Mouse (Mus musculus) adrenal gland, postnatal 25 days (tissue): ENCODE data around the gene Ipo9. TPM values are rescaled to one million over a fixed set of nuclear protein-coding genes. Genes with fewer than 3 reads are reported as not detected.

Experiments
- DNase-seq: peaks from one replicate; pipeline ENCODE4 v3.0.0; 2021; ENCODE audit warnings: mixed read lengths
- total RNA-seq: library from RNA; stranded (reverse); gene quantifications from 2 replicates; pipeline ENCODE4 v1.2.3, GENCODE M21; 2021

Gene Ipo9
- total RNA-seq, 1 experiment from 2014 or later: 77.0 TPM

DNA sequence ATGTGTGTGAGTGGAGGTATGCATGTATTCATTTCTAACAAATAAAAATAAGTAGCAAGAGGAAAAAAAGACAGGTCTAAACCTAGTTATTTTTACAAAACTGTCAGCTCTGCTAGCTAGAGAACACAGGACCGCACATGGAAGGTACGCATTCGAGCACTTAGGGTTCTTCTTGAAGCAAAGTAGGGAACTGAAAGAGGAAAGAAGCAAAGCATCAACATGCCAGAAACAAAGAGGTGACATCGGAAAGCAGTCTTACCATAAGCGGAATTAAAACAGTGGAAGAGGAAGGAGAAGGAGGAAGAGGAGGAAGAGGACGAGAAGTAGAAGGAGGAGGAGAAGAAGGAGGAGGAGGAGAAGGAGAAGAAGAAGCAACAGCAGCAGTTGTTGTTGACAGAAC, 2.9 kb downstream of the Ipo9 start:
- DNase-seq: no peak

DNA sequence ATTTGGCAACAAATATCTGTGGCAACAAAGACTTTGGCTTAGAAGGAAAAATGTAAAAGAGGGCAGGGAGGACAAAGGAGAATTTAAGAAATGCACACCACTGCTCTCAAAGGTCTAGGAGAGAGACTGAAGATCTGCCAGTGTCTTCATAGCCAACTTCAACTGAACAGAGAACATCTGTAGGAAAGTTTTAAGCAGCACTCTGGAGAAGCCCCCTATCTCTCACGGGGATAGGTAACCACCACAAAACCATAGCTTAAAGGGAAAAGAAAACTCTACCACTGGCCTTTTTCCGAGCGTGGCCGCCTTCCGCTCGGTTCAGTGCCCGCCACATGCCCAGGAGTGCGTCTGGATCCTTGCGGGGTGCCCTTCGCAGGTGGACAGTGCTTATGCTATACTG, 3.7 kb downstream of the Ipo9 start:
- no peak for DNase-seq

DNA sequence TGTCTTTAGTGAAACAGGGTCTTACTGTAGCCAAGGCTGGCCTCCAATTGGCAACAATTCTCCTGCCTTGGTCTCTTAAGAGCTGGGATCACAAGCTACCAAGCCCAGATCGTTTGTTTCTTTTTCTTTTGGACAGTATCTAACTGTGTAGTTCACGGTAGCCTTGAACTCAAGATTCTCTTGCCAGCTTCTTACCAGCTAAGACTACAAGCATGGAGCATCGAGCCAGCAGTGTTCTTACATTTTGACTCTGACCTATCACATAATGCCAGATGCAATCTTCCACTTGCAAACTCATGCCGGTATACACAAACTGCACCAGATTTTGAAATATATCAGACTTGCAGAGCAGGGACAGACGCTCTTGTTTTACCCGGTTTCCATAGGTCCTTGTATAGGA, 7.5 kb downstream of the Ipo9 start:
- no peak for DNase-seq

DNA sequence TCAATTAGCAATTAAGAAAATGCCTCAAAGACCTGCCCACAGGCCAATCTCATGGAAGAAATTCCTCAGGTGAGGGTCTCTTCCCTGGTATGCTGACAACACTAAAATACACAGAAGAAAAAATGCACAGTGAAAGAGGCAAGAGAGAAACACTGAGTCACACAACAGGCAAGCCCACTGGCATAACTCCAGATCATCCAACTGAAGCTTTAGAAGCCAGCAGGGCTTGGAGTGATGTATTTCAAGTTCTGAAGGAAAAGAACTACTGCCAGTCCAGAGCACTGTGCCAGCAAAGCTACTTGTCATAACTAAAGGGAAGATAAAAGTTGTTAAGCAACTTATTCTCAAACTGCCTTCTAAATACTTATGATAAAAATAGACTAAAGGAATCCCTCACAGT, 16.3 kb downstream of the Ipo9 start:
- DNase-seq: peak; percentile 26

DNA sequence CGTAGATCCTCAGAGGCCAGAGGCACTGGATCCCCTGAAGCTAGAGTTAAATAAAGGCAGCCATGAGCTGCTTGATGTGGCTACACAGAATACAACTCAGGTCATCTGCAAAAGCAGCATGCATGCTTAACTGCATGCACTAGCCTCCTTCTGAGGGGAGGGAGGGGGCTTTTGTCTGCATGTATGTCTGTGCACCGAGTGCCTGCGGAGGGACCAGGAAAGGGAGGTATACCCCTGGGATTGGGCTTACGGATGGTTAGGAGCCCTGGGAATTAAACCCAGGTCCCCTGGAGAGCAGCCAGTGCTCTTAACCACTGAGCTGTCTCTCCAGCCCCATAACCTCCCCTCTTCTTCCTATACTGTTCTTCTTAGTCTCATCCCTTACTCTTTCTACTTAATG, 18.2 kb downstream of the Ipo9 start:
- no peak for DNase-seq

DNA sequence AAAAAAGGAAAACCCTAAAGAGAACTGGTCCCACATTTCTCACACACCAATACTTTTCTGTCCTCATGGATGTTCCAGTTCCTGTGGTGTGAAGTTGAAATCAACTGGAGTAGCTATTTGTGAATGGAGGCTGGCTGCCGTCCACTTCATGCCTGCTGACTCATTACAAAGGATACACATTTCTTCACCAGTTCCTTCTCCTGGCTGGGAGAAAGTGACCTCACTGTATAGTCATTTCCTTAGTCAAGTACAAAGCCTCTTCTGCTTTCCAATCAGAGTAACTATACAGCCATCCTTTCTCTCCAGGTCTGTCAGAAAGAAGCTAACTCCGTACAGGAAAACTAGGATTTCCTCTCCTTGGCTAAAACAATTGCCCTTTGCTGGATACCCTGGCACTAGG, 19.3 kb downstream of the Ipo9 start:
- DNase-seq: peak; percentile 54

DNA sequence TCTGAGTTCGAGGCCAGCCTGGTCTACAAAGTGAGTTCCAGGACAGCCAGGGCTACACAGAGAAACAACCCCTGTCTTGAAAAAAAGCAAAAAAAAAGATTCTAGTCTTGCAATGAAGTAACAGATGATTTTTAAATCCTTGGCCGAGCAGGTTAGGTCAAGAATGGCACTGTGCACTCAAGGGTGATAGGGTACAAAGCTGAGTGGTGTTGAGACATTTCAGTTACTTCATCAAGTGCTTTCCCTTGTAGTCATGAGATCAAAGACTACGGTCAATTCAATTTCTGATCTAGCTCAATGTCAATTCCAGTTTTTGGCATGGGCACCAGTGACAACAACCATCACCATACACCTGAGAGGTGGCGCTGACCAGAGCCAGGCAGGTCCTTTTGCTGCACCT, 21.3 kb downstream of the Ipo9 start:
- DNase-seq: no peak

DNA sequence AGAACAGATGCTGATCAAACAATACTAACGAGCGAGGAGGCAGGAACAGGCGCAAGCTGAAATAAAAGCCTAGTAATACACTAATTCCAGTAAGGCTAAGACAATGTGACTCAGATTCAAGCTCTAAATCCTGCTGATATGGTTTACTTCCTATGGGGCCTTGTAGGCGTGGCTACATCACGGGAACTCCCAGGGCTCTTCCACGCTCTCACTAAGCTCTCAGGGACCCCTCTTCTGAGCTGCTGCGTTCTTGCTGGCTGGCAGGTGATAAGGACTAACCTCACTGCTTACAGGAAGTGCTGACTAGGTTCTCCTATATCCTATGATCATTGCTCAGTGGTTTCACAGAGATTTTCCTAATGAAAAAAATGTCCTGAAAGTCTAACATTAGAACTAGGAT, 24.9 kb downstream of the Ipo9 start:
- DNase-seq: no peak

DNA sequence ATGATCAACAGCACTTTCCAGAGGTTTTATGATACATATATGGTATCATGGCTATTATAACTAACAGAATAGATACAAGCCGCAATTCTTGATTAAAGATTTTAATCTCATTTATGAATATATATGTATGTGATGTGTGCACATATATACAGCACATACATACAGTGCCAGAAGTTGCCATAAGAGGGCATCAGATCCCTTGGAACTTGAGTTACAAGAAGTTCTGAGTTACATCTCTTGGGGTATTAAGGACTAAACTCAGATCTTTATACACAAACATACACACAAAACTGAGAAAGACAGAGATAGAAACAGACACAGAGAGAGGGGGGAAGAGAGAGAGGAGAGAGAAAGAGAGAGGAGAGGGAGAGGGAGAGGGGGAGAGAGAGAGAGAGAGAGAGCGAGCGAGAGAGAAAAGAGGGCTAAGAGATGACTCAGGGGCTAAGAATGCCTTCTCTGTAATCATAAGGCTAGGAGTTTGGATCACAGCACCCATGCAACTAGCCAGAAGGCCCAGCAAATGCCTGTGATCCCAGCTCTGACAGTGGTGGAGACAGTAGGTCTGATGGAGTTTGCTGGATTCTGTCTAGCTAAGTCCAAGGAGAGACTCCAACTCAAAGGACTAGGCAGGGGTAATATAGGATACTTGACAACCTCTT, 28.7 kb downstream of the Ipo9 start:
- DNase-seq: no peak

DNA sequence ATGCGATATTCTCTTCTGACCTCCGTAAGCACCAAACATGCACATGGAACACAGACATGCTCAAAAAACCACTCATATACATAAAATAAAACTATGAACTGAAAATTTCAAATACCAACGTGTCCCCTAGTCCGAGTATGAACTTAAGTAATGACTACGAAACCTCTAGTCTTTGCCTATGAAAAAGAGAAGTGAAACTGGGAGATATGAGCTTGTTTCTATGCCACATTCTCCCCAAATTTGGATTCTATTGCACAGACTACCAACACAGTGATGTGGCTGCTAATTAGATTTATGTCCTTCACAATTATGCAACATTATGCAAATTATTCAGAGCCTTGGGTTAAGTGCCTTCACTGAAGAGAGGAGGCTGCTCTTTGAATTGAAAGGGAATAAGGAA, 30.8 kb downstream of the Ipo9 start:
- no peak for DNase-seq

DNA sequence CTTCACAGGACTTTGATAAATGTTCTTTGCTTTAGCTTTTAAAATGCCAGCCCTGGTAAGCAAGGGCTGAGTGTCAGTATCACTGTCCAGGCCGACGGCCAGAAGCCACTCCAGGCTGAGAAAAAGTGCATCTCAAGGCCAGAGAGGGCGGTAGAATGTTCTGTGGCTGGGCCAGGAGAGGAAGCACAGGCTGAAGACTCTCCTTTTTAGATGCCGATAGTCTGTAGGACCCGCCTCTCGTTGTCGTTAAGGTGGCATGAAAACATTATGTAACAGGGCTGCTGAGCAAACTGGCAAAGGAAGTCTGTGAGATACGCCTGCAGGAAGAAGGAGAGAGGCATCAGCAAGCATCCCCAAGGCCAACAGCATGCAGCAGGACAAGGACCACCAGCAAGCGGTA, 45.1 kb downstream of the Ipo9 start:
- DNase-seq: no peak

DNA sequence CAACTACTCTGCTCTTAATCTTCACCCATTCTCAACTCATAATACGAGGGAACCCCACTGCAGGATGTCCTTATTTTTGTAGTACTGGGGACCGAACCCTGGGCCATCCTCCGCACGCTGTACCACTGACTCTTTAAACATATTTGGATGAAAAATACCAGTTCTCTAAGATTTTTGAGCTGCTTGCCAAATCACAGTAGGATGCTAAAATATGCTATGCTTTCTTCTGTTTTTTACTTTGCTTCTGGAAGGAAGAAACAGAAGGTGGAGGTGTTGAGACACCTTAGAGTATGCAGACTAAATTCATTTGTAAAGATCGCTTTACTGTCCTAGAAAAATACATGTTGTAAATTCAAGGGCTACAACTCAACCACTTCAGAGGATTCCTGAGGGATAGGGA, 46.1 kb downstream of the Ipo9 start:
- DNase-seq: no peak

DNA sequence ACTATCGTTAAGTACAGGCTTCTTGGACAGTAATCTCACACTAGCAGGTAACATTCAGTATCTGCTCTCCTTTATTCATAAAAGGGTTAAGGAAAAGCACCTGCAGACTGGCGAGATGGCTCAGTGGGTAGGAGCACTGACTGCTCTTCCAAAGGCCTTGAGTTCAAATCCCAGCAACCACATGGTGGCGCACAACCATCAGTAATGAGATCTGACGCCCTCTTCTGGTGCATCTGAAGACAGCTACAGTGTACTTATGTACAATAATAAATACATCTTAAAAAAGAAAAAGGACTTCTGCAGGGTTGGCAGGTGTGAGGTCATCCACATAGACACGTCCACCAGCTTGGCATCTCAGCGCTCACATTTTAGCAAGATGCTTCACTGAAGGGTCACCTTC, 48.7 kb downstream of the Ipo9 start:
- DNase-seq: peak; percentile 21

DNA sequence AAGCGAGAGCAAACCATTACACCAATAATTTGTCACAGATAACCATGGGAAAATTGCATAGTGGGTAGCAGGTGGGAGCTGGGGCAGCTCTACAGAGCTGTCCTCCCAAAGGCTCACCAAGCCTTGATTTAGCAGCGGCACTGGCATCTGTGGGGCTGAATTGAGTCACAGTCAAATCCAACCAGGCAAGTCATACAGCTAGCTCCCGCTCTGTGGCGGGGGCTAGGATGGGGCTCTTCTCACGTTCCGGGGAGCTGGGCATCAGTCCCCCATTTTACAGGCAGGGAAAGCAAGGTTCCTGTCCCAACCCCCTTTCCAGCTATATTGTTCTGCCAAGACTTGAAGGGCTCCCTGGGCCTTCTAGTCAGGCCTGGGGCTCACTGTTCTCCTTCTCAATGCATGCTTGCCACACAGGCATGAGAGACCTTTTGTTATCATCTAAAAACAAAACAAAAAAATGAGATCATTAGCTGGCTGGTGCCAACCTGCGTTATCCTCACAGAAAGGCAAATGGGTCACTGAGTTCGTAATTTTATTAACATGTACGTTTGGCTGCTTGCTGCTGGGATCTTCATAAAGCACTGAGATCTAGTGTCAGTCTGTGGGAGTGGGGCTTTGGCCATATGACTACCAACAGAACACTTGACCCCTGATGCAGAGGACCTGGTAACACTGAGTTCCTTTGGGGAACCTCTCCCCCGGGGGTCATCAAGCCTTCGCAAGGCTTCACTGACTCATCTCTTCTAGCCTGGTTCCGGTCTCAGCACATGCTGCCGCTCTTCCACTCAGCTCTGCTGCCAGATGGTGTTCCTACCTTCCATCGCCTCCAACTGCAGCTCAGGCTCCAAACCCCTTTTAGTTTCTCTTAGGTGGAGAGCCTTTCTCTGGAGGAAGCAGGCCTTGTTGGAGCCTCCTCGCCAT, 50.0 kb downstream of the Ipo9 start:
- no peak for DNase-seq

DNA sequence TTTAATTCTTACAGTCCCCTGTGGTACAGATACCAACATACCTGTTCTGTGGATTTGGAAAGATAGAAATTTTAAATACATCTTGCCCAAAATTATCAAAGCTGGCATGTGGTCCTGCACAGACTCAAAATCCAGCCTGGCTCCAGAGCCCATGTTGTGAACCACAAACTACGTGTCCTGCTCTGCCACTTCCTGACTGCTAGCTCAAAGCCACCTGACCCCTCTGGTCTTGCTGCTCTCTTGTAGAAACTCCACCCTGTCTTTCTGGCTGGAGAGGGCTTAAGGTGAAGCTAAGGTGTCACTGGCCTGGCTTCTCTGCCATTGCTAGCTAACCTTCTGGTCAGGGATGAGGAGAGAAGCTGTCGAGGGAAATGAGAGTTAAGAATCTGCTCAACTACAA, 51.3 kb downstream of the Ipo9 start:
- no peak for DNase-seq

DNA sequence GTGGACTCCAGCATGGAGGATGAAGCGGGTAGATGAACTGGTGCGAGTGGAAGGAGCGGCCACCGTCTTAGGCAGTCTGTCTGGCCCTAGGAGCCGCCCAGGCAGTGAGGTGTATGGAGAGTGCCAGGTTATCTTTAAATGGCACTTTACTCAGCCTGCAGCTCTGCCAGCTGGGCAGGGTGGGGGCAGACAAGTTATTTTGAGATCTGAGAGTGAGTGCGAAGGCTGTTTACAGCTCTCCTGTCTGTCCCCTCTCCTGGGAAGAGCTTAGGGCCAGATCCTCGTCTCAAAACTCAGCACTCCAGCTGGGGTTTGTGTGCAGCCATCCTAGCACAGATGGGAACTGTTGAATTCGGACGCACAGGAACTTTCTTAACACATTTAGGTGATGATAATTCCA, 51.7 kb downstream of the Ipo9 start:
- no peak for DNase-seq

DNA sequence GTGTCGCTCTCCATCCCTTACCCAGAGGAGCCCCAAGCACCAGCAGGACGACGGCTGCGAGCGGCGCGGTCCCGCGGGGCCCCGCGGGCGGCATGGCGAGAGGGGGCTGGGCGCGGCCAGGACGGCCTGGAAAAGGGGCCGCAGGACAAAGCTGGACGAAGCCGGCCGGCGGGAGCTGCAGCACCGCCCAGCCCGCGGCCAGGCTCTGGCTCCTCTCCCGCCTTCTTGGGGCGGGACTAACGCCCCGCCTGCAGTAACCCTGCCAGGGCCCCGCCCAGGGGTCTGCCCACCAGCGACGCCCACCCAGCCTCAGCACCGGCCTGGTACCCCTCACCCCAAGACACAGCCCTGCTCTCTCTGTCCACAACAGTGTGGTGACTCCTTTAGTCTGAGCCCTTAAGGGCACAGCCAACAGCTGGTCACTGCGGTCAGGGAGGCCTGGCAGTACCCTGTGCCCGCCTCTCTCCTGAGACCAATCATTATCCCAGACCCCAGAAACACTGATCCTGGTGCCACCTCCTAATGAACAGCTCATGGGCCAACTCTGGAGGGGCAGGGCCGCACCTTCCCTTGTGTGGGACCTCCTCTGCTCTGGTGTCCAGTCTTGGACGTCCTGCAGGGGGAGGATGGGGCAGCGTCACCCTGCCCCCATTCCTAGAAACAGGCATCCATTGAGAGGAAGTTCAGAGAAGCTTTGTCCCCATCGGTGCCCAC, 55.3 kb downstream of the Ipo9 start, which contains the start of gene Shisa4:
Gene Shisa4, minus strand, starts transcription at position 370 of the 714 bp plus-strand sequence.
- DNase-seq: peak; percentile 68

DNA sequence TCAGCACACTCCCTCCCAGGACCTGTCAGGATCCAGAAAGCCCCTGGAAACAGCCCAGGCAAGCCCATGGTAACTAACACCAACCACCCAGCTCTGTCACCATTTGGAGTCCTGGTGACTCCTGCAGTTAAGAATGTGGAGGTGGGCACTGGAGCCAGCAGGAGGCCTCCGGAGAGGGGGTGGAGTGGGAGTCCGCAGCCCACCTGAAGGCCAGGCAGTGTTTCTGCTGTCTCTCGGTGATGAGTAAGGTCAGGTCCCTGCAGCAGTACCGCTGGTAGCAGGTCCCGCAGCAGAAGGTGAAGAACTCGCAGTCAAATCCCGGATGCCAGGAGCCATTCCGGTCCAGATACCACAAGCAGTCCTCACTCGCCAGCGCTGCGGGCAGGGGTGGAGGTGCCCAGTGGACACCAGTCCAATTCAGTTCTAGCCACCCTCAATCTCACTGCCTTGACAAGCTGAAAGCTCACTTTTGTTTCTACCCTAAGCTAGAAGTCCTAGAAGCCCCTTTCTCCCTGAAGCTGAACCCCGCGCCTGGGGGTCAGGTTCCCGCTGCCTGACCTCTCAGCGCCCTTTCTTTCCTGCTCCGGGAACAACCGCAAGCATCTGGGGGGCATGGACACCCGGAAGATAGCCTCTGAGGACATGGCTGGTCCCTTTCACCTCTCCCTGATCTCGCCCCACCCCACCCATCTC, 56.0 kb downstream of the Ipo9 start:
- no peak for DNase-seq

DNA sequence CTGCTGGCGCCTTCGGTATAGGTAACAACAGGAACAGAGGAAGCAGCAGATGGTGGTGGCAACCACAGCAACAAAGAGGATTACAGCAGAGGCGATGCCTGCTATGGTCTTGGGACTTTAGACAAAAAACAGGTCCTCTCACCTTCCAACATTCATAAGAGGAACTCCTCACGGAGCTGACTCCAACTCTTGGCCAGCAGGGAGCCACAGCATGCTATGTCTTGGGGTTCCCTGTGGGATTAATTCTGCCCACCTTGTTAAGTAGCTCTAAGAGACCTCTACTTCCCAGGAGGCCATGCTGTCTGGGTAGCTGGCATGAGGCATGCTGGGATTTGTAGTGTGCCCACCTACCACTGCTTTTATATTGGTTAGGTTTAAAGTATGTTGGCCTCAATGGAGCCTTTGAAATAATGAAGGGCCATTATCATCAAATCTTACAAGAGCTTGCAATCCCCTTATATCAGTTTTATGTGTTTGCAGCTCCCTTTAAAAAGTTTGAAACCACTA, 57.1 kb downstream of the Ipo9 start:
- no peak for DNase-seq

DNA sequence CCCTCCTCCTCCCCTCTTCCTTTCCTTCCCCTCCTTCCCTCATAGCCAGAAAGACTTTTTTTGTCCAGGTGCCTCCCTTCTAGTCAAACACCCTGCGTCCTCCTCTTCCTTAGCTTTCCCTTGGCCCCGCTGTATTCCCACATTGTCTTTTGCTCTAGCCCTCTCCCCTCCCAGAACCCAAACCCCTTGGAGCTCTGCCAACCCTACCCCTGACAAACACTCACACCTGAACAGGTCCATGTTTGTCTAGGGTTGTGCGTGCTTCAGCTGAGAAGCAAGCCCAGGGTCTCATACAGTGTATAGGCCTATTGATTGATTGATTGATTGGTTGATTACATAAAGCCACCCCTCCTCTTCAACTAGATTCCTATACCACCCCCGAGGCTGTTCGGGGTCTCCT, 60.9 kb downstream of the Ipo9 start:
- no peak for DNase-seq

DNA sequence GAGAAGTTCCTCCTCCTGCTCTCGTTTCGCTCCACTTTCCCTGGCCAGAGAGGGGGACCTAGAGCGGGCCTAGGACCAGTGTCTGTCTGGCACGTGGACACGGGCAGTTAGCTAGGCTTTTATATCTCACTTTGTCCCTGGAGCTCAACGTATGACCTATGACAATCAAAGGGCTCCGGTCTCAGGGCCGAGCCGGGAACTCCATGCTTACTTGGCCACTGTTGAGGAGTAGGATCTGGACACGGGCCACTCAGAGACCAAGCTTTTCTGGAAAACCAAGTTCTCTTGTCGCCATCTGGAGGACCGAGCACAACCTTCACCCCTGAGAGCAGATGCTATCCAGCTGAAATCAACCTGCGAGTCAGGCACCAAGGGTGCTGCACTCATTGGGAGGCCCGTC, 61.3 kb downstream of the Ipo9 start:
- DNase-seq: peak; percentile 58

DNA sequence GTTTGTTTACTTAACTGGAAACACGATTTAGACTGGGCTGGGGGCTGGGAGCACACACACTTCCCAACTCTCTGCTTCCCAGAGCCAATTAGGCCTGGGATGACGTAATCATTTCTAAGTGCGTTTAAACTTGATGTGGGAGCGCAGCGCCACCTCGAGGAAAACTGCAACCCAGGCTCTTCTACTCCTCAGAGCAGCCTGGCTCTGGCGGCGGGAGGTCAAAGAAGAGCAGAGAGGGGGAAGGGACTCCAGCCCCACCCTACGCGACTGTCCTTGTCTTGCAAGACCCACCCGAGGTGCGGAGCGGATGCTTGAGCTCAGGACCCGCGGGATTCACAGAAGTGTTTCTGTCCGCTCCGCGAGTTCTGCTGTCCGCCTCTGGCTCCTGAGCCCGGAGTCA, 62.1 kb downstream of the Ipo9 start:
- peak; percentile 83 for DNase-seq
